Mouse (Mus musculus) cerebellum, adult 8-10 months (tissue): ENCODE measurements at regions not wholly inside any gene's neighbourhood (a gene's known extent, or its start where the extent isn't known, plus 50 kb on each side); places are given as distances from the start of the nearest gene placed in this dataset.
"Not testable (repeated sequence)": the region's sequence is repeated elsewhere in the genome, so short reads cannot be mapped to it uniquely, and the experiment has no call there.

Source experiments
- DNase-seq: peaks from one replicate; pipeline ENCODE4 v3.0.0; 2022

DNA sequence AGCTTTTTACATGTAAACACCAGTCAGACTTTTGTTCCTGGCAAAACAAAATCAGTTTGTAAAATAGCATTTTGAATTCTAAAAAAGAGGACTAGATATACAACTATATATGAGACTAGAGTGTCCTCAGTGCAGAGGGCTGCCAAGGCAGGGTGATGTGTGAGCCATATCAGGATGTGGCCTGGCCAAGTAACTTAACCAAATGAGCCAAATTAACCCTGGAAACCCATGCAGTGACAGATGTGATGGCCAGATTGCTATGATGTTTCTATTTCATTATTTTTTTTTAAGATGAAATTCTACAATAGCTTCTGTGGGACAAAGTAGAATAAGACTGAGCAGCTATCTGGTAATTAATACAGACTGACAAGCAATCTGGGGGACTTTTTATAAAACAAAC, 181.8 kb downstream of the Nova1 start:
- no peak for DNase-seq

DNA sequence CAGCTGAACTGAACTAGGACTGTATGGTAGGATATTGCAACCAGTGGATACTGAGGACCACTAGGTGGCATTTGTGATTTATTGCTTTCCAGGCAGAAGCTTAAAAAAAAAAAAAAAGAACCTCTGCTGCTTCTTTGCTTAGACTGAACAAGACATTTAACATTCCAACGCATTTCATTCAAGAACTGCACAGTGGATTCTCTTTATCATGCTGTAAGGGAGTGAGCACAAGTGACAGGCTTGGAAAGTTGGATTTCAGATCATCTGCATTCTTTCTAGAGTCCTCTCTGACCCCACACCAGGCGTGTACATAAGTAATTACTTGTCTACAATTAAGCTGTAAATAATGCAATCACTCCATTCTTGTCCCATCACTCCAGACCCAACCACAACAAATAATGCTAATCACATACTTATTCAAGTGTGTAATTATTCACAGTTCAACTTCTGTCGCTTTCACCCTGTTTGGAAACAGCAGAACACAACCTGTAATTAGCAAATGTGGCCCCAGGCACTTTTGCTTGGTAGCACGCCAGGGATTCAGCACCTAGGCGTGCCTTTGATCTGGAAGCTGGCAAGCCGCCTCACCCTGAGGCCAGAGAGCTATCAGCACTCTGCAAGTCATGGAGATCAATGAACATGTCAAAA, 183.5 kb downstream of the Nova1 start:
- DNase-seq = peak; percentile 32

DNA sequence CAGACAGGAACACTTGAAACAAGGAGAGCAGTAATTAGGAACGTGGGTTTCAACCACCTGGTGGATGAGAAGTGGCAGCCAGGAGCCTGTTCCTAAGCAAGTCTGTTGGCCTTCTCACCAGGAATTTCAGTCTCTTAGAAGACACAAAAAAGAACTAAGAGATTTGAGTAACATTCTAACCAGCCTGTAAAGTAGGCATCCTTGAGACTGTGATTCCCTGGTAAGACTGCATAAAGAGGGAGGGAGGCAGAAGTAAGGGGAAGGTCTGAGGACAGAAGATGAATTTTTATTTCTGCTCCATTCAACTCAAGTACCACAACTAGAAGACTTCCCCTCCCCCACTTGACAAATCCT, 184.0 kb downstream of the Nova1 start:
- DNase-seq = no peak

DNA sequence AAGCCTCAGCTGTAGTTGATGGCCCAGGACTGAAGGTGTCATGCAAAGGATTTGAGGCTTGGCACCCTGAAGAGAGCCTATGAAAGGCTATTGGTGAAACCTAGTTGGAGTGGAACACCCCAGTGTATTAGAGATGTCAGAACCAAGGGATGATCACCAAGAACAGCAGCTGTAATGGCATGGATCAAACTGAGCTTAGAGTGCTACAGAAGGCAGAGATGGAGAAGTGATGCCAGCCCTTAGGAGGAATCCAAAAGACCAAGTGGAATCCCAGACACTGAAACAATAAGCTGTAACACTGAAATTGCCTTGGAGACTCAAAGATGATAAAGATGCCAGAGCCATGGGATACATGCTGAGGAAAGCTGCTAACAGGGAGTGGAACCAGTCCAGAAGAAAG, 186.3 kb downstream of the Nova1 start:
- DNase-seq = not testable (repeated sequence)

DNA sequence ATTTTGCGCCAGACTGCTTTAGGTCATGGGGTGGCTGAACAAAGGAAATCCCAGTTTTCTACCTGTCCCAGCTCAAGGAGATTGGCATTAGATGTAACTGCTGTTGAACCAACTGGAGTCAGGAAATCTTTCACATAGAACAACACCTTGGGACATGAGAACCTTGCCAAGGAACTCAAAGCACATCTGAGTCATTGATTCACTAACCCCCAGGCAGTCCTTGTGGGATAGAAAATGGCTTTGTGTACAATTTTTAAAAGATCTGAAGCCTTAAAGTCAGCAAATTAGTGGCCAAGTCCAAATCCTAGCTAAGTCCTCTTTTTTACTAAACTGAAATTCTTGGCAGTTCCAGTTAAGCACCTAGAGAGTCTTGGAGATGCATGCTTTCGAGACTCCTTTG, 191.4 kb downstream of the Nova1 start:
- no peak for DNase-seq

DNA sequence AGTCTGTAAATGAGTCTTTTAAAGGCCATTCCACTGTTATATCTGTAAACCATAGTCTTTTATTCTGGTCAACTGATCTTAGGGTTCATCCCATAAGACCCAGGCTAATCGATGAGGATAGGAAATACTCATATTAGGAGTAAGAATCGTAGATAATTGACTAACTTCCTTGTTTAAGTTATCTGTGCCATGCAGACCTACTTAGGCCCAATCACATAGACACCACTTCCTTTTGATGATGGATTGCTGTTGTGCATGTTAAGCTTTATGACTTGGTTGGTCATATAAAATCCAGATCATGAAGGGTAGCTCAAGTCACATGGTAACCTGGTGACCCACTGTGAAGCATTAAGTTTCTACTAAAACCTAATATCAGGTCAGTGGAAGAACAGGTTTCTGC, 207.3 kb downstream of the Nova1 start:
- DNase-seq = no peak

DNA sequence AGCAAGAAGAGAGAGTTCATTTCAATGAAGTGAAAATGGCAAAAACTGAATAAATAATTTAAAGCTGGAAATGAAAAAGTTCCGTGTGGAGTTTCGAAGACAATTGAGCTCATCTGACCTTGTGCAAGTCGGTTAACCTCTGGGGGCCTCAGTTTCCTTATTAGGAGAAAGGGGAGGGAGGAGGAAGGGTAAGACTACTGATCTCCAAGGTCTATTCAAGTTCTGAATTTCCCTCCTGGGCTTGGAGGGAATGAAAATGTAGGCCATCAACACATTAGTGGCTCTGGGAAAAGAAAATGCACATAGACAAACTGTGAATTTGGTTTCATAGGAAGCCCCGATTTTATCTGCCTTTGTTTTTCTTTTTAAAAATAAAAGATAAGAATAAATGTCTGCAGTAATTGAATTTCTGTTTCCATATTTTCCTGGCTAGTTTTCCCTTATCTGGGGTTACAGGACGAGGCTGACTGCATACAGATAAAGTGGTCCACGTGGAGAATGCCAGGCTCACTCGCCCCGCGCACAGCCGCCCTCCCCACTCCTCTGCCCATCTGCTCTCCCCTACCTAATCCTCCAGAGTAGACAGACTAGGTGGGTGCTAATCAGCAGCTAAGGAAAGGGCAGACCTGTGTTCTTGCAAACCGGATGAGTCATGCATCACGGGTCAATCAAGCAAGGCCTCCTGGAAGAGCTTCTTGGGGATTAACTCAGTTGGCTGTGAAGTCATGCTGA, 209.0 kb downstream of the Nova1 start:
- peak; percentile 12 for DNase-seq

DNA sequence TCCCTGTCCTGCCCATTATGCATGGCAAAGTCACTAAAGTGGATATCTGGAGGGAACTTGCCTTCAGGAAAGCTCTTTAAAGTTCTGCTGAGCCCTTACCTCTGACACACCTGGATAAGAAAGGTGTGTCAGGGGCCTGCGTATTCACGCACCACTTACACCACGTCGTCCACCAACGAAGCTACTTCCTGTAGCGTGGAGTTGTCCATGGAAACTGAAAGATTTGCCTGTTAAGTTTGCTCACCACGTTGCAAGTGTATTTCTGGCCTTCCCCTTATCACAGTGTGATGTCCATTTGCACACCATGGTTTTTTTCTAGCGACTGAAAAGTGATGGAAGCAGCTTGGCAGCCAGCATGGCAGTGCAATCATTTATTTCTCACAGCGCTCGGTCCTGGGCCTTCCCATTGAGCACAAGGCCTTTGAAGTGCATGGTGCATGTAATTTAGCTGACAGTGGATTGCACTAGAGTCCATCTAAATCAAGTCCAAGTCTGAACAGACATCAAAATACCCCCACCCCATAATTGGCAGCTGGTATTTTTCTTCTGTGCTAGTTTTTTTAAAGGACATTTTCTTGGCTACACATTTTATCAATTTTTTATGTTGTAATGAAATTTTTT, 210.3 kb downstream of the Nova1 start:
- DNase-seq = no peak

DNA sequence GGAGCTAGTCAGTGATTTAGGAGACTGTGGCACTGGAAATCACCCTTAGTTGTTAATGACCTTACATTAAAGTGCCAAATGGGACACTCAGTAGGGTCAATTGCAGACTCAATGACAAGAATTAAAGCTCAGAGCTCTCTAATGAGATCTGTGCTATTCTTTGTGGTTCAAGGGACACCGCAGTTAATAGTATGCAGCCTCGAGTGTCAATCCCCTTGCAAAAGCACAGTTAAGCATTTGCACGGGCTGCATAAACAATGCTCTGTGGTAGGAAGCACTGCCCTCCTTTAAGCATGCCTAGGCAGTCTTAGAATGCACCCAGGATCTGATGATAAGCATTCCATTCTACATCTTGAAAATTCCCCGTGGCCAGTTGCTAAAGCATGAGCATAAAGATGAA, 221.5 kb downstream of the Nova1 start:
- no peak for DNase-seq

DNA sequence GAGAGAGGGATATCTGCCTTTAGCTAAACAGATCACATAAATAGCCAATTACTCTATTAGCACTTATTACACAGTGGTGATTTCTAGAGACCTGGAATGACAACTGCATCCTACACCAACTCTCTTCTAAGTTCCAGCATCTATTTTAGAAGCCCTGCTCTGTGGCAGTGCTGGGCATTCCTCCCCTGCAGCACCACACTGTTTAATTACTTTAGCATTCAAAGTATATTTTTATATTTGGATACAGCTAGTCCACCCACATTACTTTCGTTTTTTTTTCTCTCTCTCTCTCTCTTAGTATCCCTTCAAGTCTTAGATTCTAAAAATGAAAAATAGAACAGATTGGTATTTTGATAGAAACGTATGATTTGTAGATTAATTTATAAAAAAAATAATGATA, 250.1 kb downstream of the Nova1 start:
- no peak for DNase-seq

DNA sequence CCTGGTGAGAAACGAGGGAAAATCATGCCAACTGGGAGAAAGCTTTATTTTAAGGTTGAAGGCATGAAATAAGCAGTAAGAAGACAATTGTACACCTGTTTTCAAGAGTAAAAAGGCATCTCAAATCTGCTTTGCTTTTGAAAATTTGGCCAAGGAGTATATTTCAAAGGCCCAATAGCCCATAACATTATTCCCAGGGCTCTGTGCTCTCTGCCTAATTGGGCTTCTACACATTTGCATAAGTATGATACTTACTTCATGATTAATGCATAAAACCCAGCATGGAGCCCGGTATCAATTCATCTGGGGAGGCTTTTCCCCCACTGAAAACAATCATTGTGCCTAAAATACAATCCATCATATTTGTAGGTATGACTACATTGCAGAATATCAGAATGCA, 252.4 kb downstream of the Nova1 start:
- no peak for DNase-seq

DNA sequence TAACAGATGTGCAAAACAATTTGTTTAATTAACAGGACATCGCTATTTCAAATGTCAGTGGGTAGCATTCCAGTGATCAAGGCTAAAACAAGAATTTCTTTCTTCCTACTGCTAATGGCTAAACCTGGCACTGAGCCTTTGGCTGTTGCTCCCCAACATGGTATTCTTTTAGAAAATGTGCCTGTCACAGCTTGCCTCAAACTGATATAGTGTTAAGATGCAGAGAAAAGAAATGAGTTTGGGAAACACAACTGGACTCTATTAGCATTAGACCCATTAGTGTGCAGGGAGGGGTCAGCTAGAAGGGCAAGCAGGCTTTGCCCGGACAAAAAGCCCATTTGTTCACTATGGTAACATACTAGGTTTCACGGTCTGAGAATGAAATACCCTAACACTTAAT, 297.8 kb downstream of the Nova1 start:
- no peak for DNase-seq

DNA sequence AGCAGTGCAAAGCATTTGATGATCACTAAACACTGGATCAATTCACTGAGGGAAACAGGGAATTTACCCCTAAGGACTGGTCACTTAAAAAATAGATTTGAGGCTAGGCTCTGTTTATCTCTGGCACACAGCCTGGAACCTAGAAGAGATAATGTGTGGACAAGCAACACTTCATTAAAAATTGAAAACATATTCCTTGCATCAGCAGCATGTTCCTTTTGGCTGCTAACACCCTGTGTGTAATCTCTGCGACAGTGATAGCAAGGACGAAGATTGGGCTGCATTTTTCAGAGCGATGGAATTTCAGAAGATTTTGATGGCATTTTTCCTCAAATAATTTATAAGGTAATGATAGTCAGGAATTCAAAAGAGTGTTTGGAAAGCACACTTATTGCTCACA, 310.9 kb downstream of the Nova1 start:
- DNase-seq = no peak

DNA sequence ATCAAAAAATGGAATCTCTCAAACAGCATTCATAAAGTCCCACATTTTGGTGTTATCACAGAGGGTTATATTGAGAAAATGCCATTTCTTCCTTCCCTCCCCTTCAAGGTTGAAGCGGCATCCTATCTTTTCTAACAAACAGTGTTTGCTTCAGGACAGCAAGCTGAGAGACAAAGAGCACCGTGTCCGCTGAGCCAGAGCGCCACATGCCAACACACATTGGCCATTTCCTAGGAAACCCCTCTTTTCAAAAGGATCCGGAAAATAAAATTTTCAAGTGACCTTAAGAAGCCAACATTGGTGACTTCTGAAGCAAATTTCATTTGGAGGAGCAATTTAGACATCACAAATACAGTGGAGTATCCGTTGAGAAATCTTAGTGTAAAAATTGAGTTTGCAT, 326.3 kb downstream of the Nova1 start:
- DNase-seq = no peak

DNA sequence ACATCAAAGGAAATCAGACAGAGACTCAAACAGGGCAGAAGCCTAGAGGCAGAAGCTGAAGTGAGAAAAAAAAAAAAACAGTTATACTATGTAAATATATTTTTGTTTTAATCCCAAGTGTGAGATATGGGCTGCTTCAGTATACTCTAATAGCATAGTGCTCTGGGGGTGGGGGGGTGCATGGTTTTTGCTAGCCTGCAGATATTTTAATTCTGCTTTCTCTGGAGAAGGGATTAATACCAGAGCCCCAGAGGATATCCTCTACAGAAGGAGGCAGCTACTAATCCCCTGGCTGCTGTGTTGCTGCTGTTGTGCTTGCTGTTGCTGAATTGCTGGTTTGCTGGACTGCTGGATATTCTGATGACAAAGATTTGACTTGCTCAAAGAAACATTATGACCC, 367.8 kb downstream of the Nova1 start:
- no peak for DNase-seq

DNA sequence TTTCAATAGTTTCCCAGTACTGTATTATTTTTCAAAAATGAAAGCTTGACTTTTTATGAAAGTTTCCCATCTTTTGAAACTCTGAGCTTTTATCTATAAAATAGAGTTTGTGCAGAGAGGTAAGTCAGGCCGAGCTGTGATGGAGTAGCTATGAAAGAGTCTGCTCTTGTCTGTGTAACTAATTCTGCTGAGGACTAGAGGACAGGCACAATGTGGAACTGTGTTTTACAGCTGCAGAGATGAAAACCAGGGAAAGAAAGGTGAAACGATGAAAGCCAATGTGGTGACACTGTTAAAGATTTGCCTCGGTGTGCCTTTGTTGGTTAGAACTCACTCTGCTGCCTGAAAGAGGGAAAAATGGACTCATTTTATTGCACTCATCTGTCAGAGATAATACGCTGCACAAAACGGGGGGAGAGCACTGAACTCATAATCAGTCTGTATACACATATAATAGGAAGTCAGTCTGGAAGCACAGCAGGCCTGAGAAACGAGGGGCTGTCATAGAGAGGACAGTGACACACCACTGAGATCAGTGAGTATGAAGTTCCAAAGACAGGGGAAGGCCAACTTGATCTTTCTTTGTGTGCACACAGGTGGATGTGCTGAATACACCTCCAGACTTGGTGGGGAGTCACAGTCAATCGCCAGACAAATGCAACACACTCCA, 373.9 kb downstream of the Nova1 start:
- DNase-seq = no peak

DNA sequence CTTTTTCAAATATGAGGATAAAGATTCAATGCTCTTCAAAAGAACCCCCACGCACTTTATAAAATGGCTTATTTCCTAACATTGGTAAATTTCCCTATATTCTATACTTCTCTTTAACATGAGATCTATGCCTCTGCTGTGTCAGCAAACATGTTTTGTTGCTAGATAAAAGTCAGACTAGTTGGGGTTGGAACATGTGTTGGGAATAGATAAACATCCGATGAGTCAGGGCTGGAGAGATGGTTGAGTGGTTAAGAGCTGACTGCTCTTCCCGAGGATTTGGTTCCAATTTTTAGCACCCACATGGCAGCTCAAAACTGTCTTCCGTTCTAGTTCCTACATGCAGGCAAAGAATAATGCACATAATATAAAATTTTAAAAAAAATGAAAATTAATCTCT, 399.1 kb downstream of the Nova1 start:
- no peak for DNase-seq

DNA sequence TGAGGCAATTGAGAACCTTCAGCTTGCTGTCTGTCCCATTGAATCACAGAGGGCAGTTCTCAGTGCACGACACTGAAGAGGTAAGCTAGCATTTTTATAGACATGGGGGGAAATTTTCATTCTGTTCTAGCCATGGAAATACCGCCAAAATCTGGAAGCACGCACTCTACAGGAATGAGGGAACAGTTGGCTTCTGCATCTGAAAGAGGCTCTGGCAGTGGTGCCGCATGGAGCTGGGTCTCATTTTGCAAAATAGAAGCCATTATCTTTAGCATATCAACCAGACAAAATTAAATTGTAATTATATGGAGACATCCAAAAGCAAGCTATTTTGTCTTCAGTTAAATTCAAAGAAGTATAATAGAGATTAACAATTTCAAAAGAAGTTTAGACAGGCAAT, 399.7 kb downstream of the Nova1 start:
- DNase-seq = no peak

DNA sequence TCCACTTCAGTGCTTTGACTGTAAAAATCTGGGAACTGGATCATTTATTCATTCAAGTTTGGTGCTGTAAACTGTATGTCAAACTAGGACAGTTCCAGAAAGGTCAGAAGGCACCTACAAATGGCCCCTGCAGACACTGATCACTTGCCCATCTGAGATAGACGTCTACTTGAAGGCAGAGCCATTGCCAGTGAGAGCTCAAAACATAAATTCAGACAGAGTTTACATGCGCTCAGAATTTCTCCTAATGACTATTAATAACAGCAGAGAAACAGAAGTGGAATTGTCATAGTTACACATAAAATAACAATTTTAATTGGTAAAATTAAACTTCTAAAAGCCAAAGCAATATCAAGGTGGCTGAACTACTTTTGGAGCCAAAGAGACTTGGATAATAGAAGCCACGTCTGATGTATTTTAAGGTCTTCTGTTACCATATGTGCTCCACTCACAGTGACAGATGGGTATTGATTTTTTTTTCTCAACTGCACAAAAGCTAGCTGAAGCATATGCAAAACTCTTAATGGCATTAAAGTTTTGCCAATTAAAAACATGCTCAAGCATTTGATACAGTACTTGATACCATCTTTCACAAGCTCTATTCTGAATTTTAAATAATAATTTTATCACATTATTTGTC, 401.8 kb downstream of the Nova1 start:
- DNase-seq = no peak

DNA sequence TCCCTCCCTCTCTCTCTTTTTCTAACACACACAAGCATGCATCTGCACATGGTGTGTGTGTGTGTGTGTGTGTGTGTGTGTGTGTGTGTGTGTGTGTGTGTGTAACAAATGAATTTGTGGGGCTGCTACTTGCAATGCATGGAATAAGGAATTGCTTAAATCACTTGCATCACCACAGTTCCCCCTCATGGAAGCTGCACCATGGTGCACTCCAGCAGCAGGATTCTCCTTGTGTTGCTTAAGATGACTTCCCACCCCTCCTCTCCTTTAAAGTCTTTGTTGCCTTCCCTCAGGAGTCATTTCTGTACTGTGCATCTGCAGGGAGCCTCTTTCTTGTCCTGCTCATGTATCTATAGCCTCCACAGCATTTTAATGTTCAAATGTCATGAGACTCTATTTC, 402.5 kb downstream of the Nova1 start:
- no peak for DNase-seq

DNA sequence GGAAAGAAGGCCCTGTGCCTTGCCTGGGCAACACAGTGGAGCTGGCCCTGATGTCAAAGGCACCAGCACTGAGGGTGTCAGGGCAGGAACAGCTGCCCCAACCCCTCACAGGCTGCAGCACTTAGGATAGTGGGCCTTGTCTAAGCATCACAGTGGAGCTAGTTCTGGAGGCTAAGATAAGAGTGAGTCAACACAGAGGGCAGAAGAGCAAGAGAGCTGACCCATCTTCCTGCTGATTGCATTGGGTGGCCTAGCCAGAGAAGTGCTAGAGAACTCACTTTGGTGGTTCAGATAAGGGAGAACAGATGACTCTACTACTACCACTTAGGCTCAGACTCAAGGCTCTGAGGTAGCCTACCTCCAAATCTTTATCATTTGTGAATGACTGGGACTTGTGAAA, 413.1 kb downstream of the Nova1 start:
- DNase-seq = no peak

DNA sequence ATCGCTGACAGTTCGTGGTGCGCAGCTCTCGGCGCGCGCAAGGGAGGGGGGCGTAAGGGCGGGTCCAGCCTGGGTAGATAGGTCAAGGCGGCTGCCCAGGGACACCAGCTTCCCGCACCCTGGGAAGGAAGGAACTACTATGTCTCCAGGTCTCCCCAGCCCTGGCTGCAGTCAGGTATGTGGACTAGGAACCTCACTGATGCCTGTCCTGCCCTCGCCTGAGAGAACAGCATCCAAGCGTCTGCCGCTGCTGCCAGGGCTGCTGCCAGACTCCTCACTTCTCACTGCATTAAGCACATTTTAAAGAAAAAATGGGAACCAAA, 419.1 kb downstream of the Nova1 start:
- DNase-seq = no peak

DNA sequence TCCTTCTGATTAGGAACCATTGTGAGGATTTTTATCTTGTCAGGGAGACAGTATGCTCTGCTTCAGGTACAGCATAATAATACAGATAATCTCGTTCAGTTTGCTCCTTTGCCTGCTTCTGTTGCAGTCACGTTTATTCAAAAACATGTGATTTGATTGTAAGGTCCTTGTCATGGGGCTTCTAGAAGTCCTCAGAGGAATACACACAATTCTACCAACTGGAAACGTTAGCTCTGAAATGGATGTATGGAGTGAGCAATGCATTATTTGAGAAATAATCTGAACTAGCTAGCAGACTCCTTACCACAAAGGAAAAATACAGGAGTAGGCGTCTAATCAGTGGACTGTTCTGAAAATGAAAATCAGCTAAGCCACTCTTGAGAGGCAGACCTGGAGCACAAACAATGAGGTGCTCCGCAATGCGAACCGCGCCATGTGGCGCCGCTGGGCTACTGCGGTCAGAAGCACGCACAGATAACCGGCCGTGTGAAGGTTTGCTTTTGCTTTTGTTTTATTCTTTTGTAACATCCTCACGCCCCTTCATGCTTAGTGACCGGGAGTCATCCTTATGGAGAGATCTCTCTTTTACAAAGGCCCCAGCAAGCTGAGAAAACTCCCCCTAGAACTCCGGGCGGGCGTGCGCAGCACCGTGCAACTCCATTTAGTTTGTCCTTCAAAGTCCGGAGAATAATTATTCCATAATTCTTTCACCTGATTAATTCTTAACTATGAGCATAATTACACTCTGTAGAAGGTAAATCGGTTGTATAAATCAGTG, 419.7 kb downstream of the Nova1 start:
- DNase-seq = peak; percentile 16
